Mouse (Mus musculus): ENCODE measurements around the gene Grm8. TPM values are rescaled to one million over a fixed set of nuclear protein-coding genes. Genes with fewer than 3 reads are reported as not detected.

Grm8 gene
- total and polyA plus RNA-seq, 3 experiments = 0.42 to 0.52 TPM; not detected in 1

DNA sequence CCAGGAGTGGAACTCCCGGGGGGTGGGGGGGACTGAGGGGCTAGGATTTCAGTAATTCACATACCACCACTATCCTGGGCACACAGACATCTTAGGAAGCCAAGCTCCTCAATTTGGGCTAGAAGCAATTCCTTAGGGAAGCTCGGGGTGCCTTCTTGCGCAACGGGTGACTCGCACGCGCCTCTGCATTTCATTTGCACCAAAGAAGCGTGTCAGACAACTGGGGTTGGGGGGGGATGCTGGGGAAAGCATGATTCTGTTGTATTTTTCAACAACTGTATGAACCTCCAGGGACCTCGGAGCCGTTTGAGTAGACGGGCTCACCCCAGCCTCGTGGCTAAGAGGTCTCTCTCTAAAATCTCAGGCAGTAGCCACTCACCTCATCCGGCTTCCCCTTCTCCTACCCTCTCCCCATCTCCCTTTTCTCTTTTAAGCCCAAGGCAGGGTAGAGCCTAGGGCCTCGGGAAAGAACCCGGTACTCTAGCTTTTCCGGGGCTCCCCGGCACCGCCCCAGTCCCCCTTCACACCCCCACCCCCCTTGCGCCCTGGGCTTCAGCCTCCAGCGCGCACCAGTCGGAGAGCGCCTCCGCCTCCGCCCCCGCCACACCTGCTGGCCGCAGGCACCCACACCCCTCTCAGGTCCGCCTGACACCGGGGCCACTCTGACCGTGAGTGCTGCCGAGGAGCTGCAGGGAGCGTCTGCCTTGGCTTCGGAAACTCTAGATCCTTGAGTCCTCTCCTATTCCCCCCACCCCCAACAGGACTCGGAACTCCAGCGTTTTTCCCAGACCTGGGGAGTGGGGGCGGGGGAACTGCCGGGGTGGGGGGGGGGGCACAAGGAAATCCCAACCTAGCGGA lies 1.5 kb downstream of the Grm8 start:
- Histone ChIP-seq H3K27ac (ENCODE audit: control insufficient read depth, low read depth, low read length) (no peak overlapping the region), H3K4me3 (ENCODE audit: control insufficient read depth in 1 of 2, insufficient read depth in 1 of 2, low read depth in 2 of 2, low read length in 2 of 2) (no peak overlapping the region), H3K79me2 (ENCODE audit: control insufficient read depth, insufficient read depth, low read length, poor library complexity) (no peaks in the 10 kb centered on the region), H3K4me1 (ENCODE audit: control insufficient read depth in 1 of 2, insufficient read depth in 2 of 2, low read length in 2 of 2) (no peaks in the 10 kb centered on the region), H3K9me3 (replicated peaks; ENCODE audit: insufficient read depth, low read length) (no peaks in the 10 kb centered on the region), H3K9ac (ENCODE audit: control insufficient read depth, low read depth, low read length, poor library complexity, severe bottlenecking) (no peak overlapping the region), H3K36me3 (ENCODE audit: control insufficient read depth in 1 of 2, insufficient read depth in 2 of 2, low read length in 2 of 2) (no peaks in the 10 kb centered on the region), H3K27me3 (ENCODE audit: control insufficient read depth in 1 of 2, insufficient read depth in 2 of 2, low read length in 2 of 2) (no peaks in the 10 kb centered on the region)
- DNase-seq (ENCODE audit: low read depth, low spot score) = no peak
- TF ChIP-seq USF2 (IDR thresholded peaks at IDR 0.05; ENCODE audit: borderline replicate concordance in 1 of 2, insufficient read depth in 1 of 2, low read depth in 1 of 2, low read length in 2 of 2) (no peak), BHLHE40 (IDR thresholded peaks at IDR 0.05; ENCODE audit: borderline replicate concordance, low read depth, low read length) (no peak), USF1 (IDR thresholded peaks at IDR 0.05; ENCODE audit: low read depth, low read length) (no peak), POLR2A (IDR thresholded peaks at IDR 0.05; ENCODE audit: control insufficient read depth in 1 of 2, insufficient read depth in 1 of 2, low read depth in 1 of 2, low read length in 2 of 2, poor library complexity in 1 of 2) (no peak), ZC3H11A (IDR thresholded peaks at IDR 0.05; ENCODE audit: low read depth, low read length) (no peak), NELFE (IDR thresholded peaks at IDR 0.05; ENCODE audit: low read depth, low read length) (no peak), CHD2 (IDR thresholded peaks at IDR 0.05; ENCODE audit: low read length) (no peak), CTCF (IDR thresholded peaks at IDR 0.05 in 2 of 3, conservative IDR thresholded peaks at IDR 0.05 in 1 of 3; ENCODE audit: control insufficient read depth in 1 of 3, insufficient read depth in 1 of 3, low read depth in 2 of 3, low read length in 3 of 3, poor library complexity in 1 of 3, severe bottlenecking in 1 of 3) (no peak), ETS1 (IDR thresholded peaks at IDR 0.05; ENCODE audit: low read depth, low read length) (no peak), UBTF (IDR thresholded peaks at IDR 0.05; ENCODE audit: borderline replicate concordance, insufficient read depth, low read depth, low read length) (no peak), MYC (IDR thresholded peaks at IDR 0.05; ENCODE audit: low read depth, low read length) (no peak), MEF2A (IDR thresholded peaks at IDR 0.05; ENCODE audit: extremely low read depth, insufficient replicate concordance, low read depth, low read length, poor library complexity, severe bottlenecking) (no peak), SMC3 (IDR thresholded peaks at IDR 0.05; ENCODE audit: low read depth, low read length) (no peak), POLR2AphosphoS5 (IDR thresholded peaks at IDR 0.05; ENCODE audit: borderline replicate concordance, low read depth, low read length) (no peak), CHD1 (IDR thresholded peaks at IDR 0.05; ENCODE audit: low read depth, low read length) (no peak), ZNF384 (IDR thresholded peaks at IDR 0.05; ENCODE audit: low read depth, low read length) (no peak)

DNA sequence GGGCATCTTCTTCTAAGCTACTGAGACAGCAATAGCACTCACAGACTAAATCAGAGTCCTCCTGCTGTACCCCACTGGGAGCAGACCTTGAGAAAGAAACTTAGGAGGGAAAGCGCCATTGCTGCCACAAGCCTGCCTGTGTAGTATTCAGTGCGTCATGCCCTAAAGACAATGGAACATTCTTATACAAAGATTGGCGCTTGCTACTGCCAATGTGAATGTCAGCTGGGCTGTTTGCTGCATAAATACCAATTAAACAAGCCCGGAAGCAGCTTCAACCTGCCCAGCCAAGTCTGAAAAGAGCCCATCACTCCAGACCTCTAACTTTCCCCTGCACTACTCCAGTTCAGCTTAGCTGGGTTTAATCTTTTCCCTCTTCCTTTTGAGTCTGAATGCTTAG lies 2.9 kb downstream of the Grm8 start:
- H3K9ac ChIP-seq (ENCODE audit: control insufficient read depth, low read depth, low read length, poor library complexity, severe bottlenecking) = no peak overlapping the region
- no peak for TF ChIP-seq ZNF384 (IDR thresholded peaks at IDR 0.05; ENCODE audit: low read depth, low read length)
- TF ChIP-seq SIN3A (IDR thresholded peaks at IDR 0.05; ENCODE audit: low read length) = no peak
- H3K79me2 ChIP-seq (ENCODE audit: control insufficient read depth, insufficient read depth, low read length, poor library complexity) = no peaks in the 10 kb centered on the region
- no peaks in the 10 kb centered on the region for H3K36me3 ChIP-seq (ENCODE audit: control insufficient read depth in 1 of 2, insufficient read depth in 2 of 2, low read length in 2 of 2)
- no peak overlapping the region for H3K27ac ChIP-seq (ENCODE audit: control insufficient read depth, low read depth, low read length)
- H3K4me3 ChIP-seq (ENCODE audit: control insufficient read depth in 1 of 2, insufficient read depth in 1 of 2, low read depth in 2 of 2, low read length in 2 of 2) = no peak overlapping the region
- no peaks in the 10 kb centered on the region for H3K9me3 ChIP-seq (replicated peaks; ENCODE audit: insufficient read depth, low read length)
- DNase-seq (ENCODE audit: low read depth, low spot score) = no peak
- H3K27me3 ChIP-seq (ENCODE audit: control insufficient read depth in 1 of 2, insufficient read depth in 2 of 2, low read length in 2 of 2) = no peaks in the 10 kb centered on the region
- H3K4me1 ChIP-seq (ENCODE audit: control insufficient read depth in 1 of 2, insufficient read depth in 2 of 2, low read length in 2 of 2) = no peaks in the 10 kb centered on the region

Data from MEL (cell line).